Mouse (Mus musculus) layer of hippocampus, postnatal 14 days (tissue): ENCODE measurements around the gene Sorcs3. TPM values are rescaled to one million over a fixed set of nuclear protein-coding genes. Genes with fewer than 3 reads are reported as not detected.

Experiments
- DNase-seq, 2 experiments: peaks; one replicate each; pipeline ENCODE4 v3.0.0; 2021 to 2022; ENCODE audit warnings: low spot score in 2 of 2, mixed read lengths in 1 of 2
- total RNA-seq, 2 experiments: library from RNA; stranded (reverse); gene quantifications; 2 replicates each; pipeline ENCODE4 v1.2.3; 2021

The Sorcs3 gene
- total RNA-seq, 2 experiments from 2014 or later = 32.8 to 35.0 TPM

DNA sequence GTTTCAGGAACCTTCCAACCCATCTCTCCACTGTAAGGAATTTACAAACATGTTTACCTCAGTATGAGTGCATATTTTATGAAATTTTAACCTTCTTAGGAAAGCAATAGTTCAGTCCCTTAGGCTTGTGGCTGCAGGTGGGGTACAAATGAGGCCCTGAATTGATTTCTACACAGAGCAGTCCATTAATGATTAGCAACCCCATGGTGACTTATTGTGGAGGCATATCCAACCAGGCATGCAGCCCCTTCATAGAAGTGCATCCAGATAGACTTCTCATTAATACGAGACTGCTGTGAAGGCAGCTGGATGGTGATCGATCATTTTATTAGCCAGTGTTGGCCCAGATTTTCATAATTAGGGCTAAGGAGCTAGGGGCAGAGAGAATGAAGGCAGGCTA is 480.5 kb downstream of the Sorcs3 start:
- no peak for DNase-seq

DNA sequence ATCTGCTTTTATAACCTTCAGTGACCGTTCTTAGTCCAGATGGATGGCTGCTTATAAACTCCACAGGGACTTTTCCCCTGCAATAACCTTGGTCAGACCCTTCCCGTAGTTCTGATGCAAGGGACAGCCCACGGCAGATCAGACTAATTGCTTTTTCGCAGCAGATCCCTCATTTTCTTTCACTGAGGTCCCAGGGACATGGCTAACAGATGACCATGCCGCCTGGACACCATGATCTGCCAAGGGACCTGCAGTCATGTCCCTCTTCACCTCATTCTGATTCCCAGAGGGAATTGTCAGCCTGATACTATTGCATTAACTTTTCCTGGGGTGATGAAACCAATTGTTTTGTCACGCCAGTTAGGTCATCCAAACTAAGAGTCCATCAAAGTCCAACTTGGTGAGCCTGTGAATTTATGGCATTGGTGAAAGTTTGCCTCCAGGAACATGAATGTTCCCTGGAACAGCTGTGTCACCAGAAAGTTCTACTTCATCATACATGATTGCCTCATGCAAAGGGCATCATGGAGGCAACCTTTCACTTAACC is 494.4 kb downstream of the Sorcs3 start:
- DNase-seq = no peak

DNA sequence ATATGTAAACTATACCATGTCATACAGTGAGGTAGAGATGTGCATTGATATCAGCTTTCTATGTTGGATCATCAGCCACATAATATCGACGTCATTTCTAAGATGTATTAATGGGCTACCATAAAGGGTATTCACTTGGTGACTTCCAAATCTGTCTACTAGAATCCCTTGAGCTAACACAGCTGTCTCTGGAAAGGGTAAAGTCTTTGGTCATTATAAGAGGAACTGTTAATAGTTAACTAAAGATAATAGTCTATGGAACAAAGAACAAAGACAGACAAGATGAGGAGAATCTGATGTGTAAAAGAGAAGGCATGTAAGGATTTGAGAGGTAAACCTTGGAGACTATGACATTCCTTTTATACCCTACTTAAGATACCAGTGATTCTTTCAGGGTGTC is 497.9 kb downstream of the Sorcs3 start:
- no peak for DNase-seq

DNA sequence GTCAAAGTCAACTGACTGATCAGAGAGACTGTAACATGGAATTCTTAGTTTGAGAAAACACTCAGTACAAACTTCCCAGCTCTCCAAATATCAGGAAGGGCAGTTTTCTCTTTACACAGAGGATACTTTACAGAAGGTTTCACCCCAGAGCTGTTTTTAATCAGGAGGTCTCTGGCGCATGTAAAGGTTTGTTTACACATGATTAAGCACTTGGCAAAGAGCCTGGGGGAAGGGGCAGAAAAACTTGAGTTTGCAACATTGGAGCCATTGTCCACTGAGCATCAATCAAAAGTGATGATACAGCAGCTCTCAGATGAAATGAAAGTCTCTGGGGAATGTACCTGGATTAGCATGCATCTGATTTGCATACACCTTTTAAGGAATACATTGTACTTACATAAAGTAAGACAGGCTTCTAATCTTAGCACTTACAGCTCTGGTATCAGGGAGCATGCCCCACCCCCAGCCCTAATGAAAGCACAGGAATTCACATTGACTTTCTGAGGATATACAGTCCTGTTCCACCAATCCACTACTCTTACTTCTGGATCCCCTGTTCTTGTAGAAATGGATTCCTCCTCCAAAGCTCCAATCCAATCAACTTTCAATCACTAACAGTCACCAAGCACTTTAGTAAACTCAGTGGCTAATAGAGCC is 500.6 kb downstream of the Sorcs3 start:
- no peak for DNase-seq

DNA sequence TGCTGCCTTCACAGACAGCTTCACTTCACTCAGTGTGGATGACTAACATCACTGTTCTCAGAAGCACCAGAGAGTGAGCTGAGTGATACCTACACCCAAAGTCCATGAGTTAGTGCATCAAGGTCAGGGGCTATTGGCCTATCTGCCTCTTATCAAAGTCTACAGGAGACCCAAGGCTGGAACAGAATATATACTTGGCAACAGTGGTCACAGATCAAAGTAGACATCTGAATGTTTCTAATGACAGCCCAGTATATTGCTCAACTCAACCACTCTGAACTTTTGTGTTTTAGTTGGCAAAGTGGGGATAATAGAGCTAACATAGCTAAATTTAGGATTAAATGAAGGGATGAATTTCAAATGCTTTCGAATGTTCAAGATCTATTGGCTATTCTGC is 501.1 kb downstream of the Sorcs3 start:
- DNase-seq = no peak

DNA sequence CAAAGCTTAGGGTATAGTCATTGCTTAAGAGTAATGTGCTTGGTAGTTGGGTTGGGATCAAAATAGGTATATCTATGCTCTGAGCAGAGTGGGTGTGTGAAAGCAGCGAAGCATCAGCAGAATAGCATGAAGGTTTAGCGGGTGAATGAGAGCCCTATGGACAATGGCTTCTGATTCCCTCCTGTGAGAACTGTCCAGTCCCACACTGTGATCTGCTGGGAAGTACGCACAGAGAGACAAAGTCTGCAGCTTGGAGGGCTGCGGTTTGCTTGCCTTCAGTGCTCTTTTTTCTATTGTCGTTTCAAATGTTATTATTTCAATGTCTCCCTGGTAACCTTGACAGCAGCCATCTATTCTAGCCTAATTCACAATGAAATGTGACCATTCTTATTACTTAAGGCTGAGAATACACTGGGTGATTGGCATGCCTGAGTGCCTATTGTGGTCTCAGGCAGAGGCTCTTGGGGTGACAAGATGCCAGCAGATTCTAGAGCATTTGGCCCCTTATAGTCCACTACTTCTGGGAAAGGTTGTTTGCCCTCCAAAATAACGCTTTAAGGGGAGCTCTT is 520.1 kb downstream of the Sorcs3 start:
- no peak for DNase-seq

DNA sequence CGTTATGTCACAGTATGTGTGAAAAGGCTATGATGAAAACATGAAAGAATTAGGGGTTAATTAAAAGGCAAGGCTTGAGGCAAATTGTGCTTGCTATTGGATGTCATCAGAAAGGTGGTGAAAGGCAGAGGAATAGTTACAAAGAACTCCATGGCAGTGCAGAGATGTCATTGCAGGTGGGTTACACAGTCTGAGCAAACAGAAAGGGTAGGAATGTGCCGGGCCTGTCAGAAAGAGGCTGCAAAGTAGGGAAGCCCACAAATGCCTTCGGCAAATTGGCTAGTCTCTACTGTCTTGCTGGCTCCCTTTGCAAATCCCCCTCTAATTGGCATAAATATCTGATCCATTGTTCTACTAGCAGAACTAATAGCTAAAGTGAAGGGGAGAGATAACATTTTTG is 521.2 kb downstream of the Sorcs3 start:
- no peak for DNase-seq

DNA sequence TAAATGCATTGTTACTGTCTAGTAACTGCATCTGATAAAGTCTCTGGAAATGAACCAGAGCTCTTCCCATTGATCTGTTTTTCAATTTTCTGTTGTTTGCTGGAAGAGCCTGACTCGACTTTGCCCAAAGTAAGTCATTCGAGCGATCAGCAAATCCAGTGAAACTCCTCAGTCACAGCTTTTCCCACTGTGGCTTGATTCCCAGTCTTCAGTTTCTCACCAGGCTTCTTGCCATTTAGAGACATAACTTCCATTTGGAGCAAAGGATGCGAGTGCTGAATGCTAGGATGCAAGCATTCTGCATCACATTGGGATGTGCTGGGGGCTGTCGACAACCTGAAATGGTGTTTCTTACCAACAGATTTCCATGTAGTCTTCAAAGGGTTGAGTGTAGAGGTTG is 521.8 kb downstream of the Sorcs3 start:
- no peak for DNase-seq

DNA sequence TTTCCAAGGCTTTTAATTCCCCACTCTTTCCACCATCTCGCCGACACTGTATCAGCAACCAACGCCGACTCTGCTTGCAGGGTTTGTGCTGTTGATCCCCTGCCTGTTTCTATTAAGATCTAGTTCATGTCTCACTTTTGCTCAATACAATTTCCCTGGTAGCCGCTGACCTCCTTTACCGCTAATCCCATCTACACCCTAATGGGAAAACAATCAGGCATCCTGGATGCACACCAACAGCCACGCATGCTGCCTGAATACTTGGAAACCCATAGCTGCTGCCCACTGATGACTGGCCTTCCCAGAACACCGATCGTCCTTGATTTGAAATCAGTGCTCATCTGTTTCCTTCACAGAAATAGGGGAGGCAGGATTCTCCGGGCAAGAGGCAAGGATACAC is 525.9 kb downstream of the Sorcs3 start:
- DNase-seq = no peak

DNA sequence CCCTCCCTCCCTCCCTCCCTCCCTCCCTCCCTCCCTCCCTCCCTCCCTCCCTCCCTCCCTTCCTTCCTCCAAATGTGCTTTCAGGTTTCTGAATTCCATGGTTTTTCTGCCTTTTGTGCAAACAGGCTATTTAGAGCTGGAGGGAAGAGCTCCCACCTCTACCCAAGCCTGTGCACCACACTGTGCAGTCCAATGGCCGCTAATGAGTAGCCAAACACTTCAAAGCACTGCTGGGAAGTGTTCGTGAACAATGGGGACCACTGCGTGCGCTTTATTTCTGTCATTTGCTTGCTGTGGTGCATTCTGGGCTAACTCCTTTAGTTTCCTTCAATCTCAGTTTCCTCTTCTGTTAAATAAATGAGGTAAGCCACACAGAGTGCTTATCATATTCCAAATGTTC is 528.5 kb downstream of the Sorcs3 start:
- DNase-seq = no peak

DNA sequence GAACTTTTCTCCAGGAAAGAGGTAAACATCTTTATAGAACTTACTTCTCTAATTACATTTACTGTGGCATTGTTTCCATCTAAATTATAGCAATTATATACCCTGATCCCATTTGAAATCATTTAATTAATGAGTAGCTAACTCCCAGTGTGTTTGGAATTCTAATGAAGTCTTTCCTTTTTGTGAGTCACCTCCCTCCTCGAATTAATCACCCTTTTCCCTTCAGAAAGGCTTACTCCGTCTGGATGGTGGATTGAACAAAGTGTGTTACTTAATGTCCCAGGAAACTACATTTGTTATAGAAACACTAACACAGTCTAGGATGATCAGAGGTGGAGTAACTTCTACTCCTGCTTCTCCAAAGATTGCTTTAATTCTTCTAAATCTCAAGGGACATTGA is 531.7 kb downstream of the Sorcs3 start:
- no peak for DNase-seq

DNA sequence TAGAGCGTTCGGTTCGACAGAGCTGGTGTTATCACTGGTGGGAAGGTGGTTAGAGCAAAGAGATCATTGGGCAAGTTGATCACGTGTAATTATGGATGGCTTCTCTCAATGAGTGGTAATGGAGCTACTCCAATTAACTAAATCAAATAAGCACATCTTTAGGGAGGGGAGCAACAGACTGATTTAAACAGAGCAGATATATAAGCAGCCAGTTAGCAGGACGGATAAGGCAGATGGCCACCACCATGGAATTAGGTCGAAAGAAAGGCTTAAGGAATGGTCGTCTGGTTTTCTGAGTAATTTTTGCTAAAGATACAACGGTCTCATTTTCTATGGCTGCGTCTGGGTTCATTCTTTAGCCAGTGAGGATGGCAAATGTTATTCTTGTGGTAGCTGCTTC is 549.3 kb downstream of the Sorcs3 start:
- DNase-seq = no peak

DNA sequence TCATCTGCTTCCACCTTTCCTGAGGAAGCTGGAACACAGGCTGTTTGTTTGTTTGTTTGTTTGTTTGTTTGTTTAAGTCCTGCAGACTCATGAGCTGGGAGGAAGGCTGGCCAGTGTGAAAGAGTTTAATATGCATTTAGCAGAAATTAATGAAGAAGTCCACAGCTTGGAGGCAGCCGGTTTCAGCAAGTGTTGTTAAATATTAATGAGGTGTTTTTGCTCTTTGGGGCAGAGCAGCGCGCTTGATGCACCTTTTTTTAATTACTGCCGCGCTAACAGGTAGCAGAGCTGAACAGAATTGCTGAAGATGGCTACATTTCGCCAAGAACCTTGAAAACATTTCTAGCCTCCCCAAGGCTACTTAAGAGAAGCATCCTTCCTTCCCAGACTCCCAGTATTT is 551.0 kb downstream of the Sorcs3 start:
- DNase-seq = no peak

DNA sequence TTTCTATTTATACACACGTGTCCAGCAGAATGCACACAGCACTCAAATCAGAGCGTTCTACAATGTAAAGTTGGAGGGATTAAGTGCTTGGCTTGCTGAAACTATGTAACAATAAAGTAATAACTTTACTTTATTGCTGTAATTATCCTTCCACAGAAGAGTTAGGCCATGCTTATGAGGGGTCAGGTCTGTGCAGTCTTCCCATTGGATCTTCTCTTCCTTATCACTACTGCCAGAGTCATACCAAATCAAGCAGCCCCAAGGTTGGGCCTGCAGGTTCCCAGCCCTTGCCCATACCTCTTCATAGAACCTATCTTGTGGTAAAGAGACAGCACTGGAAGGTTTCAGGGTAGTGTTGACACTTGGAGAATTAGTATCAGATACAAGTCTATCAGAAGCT is 560.7 kb downstream of the Sorcs3 start:
- no peak for DNase-seq

DNA sequence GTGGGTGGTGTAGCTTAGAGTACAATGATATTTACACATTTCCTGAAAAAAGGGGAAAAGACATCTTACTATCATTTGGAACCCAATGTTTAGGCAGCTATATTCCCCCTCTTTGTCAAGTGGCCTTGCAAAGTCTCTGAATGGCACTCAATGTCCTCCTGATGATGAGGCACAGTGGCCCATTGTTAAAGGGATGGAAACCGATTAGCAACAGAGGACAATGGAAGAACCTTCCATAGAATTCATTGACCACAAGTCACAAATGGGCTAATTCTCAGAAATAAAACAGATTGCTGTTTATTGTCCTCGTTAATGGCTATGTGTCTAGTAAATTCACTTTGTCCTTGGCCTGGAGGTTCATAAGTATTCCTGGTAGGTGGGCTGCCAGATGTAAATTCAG is 565.7 kb downstream of the Sorcs3 start:
- no peak for DNase-seq

DNA sequence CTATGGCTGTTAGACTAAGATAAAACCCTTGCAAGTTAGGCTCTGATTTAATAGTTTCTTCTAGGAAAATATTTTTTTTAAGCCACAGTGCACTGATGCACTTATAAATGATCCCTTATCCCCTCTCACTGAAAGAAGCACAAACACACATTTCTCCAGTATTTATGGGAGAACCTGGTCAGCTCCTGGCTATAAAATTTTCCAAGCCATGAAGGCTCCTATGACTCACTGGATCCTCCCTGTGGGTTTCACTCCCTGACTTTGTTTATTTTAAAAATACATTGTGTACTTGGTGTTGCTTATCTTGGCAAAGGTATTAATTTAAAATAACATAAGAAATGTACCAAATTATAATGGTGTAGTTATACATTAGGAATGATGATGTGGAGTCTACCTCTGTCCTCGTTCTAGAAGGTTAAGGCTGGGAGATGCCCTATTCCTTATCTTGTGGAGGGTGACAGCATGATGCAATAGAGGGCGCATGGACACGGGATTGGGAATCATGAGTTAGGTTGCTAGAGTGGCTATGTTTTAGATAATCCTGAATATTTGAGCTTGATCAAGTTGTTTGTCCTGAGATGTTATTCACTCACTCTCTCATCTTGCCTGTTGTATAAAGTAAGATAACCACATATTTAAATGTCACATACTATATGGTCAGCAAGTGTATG is 573.4 kb downstream of the Sorcs3 start:
- DNase-seq = no peak

DNA sequence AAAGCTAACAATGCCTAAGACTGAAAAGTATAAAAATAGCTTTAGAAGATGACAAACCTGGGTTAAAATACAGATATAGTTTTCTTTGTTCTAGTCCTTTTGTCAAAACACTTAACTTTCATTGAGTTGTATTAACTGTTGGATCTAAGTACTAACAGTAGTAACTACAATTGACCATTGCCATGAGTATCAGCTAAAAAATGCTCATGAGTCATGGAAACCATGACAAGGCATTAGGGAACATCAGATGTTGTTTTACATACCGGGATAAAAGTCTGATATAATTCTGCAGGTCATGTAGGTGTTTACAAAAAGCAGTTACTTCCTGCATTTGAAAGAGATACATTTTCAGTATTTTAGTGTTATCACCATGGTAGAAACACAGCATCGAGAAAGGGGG is 575.0 kb downstream of the Sorcs3 start:
- DNase-seq = no peak

DNA sequence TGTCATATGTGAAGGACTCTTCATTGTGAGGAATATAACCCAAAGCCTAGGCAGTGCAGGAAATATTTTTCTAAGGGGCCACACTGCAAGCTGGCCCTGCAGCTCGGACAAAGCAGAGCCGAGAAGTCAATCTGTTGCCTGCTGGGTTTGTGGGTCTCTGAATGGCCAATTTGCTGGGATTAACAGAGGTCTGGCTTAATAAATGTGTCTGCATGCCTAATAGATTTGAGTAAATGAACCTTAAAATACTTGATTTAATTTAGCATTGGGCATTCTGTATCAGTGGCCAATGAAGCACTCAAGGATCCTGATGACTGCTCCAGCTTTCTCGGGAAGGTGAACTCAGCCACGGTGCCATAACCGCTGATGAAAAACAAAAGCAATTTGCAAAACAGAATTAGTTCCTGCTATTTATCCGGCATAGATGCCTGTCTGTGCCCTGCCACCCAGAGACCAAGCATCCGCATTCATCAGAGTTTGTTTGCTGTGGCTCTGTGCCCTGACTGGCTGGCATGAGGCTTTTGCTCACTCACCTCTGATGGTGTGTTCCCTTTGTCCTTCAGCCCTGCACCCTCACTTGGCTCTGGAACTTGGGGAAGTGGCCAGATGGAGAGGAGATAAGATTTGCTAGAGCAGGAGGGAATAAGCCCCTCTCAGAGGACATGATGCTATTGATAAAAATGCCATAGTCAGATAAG is 576.3 kb downstream of the Sorcs3 start:
- DNase-seq = no peak

DNA sequence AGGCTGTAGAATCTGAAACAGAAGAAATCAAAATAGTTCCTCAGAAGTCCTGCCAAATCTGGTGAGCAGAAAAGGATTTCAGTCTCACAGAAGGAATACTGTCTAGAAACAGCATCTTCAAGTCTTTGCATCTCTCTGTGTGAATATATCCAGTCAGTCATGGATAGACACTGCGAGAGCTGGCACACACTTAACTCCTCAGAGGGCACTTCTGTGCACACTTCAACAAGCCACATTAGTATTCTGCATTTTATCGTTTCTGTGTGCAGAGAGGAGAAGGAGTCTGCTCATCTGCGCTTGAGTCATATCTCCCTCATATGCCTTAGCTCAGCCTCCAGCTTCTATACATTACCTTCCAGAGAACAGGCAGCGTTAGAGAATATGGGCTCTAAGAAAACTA is 581.4 kb downstream of the Sorcs3 start:
- no peak for DNase-seq

DNA sequence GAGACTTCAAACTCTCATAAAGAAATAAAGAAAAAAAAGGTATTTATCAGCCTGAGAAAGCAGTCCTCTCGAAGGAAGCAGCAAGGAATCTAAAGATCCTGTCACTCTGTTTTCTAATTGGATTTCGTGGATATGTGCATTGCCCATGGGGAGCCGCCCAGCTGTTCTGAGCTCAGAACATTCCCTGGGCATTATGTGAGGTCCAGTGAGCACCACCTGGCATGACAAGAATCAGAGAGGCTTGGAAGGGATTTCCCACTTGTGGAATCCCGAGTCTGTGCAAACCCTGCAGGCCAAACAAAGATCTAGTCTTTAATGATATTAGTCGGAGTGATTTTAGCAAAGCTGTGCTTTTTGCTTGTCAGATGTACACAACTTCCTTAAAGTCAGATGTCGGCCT is 598.7 kb downstream of the Sorcs3 start:
- no peak for DNase-seq

DNA sequence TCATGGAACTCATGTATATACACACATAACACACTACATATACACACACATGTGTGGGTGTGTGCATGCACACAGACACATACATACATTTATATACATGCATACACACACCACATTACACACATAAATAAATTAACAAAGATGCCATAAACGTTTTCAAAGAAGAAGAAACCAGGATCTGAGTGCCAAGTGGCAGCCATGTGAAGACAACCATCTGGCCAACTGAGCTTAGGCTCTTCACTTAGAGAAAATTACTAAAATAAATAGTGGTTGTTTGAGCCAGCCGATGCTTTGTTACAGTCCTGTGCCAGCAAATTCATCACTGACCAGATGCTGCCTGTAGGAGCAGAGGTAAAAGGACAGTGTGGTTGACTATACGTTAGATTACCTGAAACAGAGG is 605.7 kb downstream of the Sorcs3 start:
- no peak for DNase-seq

DNA sequence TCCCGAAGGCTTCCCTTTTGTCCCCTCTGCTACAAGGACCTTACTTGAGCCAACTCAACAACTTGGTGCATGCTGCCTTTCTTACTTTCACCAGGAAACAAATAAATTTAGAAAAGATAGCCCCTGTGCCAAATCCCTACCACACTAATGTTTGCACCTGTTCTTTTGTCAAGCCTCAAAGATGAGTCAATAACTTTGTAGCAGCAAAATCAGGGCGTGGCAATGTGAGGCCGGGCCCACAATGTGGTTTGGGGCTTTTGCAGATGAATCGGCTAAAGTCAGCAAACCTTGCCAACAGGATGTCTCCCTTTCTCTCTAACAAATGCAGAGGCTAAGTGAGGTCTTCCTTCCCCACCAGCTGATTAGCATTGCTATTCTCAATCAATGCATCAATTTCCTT is 608.0 kb downstream of the Sorcs3 start:
- DNase-seq = no peak
